Mouse (Mus musculus) stomach, postnatal 0 days (tissue): Measurements from ENCODE around the gene Tmem179b.

Experiments
- CTCF ChIP-seq: IDR thresholded peaks from 2 replicates; pipeline ENCODE4 v1.5.1; 2016; ENCODE audit warnings: antibody characterized with exemption, low read depth, mild to moderate bottlenecking, moderate library complexity
- EP300 ChIP-seq: optimal IDR thresholded peaks from 2 replicates; pipeline ENCODE3; 2016; ENCODE audit warnings: antibody characterized with exemption

GRCm38 (mm10) chr19:8742176-8742575 lies 32.1 kb downstream of the Tmem179b start:
- TF ChIP-seq CTCF (no peak), EP300 (no peak)
